ENCODE assay signal across 28 mouse cellular contexts in genomic region chr10:46108810-46109209, GRCm38 (mm10).
"Had no signal": no experiment of that assay in that cellular context is flagged by ENCODE, and none has a peak within 500 bp of the region (broad histone marks: within the 10 kb centered on the region; RNA-seq: fewer than 3 reads in every experiment).

No protein-coding gene starts in this region.

- H3K9me3 ChIP-seq: heart, embryonic 10.5 days; heart, embryonic 12.5 days; hindbrain, embryonic 10.5 days; hindbrain, embryonic 12.5 days; intestine, embryonic 15.5 days; kidney, embryonic 15.5 days; limb, embryonic 13.5 days; limb, embryonic 15.5 days; liver, embryonic 13.5 days; liver, embryonic 15.5 days had no signal

- H3K9ac ChIP-seq: heart, embryonic 12.5 days; hindbrain, embryonic 12.5 days; hindbrain, embryonic 14.5 days; intestine, embryonic 15.5 days; kidney, embryonic 15.5 days; limb, embryonic 13.5 days; limb, embryonic 15.5 days; liver, embryonic 13.5 days; liver, embryonic 15.5 days had no signal

- H3K4me2 ChIP-seq: heart, embryonic 12.5 days; hindbrain, embryonic 12.5 days; hindbrain, embryonic 14.5 days; intestine, embryonic 15.5 days; kidney, embryonic 15.5 days; limb, embryonic 13.5 days; limb, embryonic 15.5 days; liver, embryonic 13.5 days; liver, embryonic 15.5 days had no signal

- DNase-seq: gastrocnemius, adult 2 months; gastrocnemius, postnatal 10 days; gastrocnemius, postnatal 25 days; heart, adult 18-20 months; heart, postnatal 10 days; heart, postnatal 4 days; kidney, adult 2 months; kidney, adult 9 months; kidney, postnatal 14 days; kidney, postnatal 36 days; layer of hippocampus, adult 9-11 months; layer of hippocampus, postnatal 36 days; left cerebral cortex, postnatal 4 days; liver, embryonic 13.5 days had no signal

- H3K4me3 ChIP-seq: gastrocnemius, adult 2 months; heart, embryonic 10.5 days; heart, embryonic 12.5 days; hindbrain, embryonic 10.5 days; hindbrain, embryonic 12.5 days; intestine, embryonic 15.5 days; kidney, embryonic 15.5 days; limb, embryonic 13.5 days; limb, embryonic 15.5 days; liver, embryonic 13.5 days; liver, embryonic 15.5 days had no signal

- H3K27ac ChIP-seq: gastrocnemius, adult 2 months; heart, embryonic 10.5 days; hindbrain, embryonic 10.5 days; hindbrain, embryonic 12.5 days; hindbrain, embryonic 14.5 days; intestine, embryonic 15.5 days; kidney, embryonic 15.5 days; kidney, postnatal 0 days; limb, embryonic 13.5 days; limb, embryonic 15.5 days; liver, embryonic 13.5 days; liver, embryonic 15.5 days had no signal

- H3K4me1 ChIP-seq: heart, embryonic 10.5 days; heart, embryonic 12.5 days; hindbrain, embryonic 10.5 days; hindbrain, embryonic 12.5 days; intestine, embryonic 15.5 days; kidney, embryonic 15.5 days; limb, embryonic 13.5 days; limb, embryonic 15.5 days; liver, embryonic 13.5 days; liver, embryonic 15.5 days had no signal

- H3K36me3 ChIP-seq: heart, embryonic 10.5 days; heart, embryonic 12.5 days; hindbrain, embryonic 10.5 days; hindbrain, embryonic 12.5 days; intestine, embryonic 15.5 days; kidney, embryonic 15.5 days; limb, embryonic 13.5 days; limb, embryonic 15.5 days; liver, embryonic 13.5 days; liver, embryonic 15.5 days had no signal

- ATAC-seq: hindbrain, embryonic 16.5 days; inflammation-experienced regulatory T-cells, adult 6 months; intestine, embryonic 15.5 days; intestine, postnatal 0 days had no signal

- H3K27me3 ChIP-seq: heart, embryonic 12.5 days; hindbrain, embryonic 12.5 days; intestine, embryonic 15.5 days; kidney, embryonic 15.5 days; limb, embryonic 13.5 days; limb, embryonic 15.5 days; liver, embryonic 13.5 days; liver, embryonic 15.5 days had no signal
